18 mouse cellular contexts compared by ENCODE assay signal in the genomic region with DNA sequence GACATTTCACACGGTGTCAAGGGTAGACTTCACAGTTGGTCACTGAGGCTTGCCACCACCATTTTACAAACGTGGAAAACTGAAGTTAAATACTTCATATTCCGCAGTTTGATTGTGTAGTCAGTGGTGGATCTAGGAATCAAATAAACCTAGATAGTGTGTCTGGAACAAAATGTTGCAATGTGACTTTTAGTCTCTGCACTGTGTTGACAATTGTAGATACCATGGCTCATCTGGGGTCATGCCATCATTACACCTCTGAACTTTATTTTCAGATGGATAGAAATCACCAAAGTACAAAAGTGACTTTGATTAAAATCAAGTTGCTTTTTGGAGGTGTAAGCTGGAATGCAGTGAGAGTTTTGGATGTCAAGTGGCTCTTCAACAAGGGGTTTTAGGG.
DNase-seq lines count a peak whose midpoint lies in the region; ATAC-seq and TF ChIP-seq lines count a peak whose summit lies in the region.
"Had no signal": no experiment of that assay in that cellular context is flagged by ENCODE, and none has a peak within 500 bp of the region (broad histone marks: within the 10 kb centered on the region; RNA-seq: fewer than 3 reads in every experiment).

No protein-coding gene starts in this region.

- peaks cover 20% of the 10 kb centered on the region; the same call in 1 of the 2 replicates for H3K27me3 ChIP-seq in liver, adult 2 months (ENCODE audit: control insufficient read depth, insufficient read depth, low read length)
- H3K27me3 ChIP-seq in liver, postnatal 0 days (ENCODE audit: insufficient read depth, low read length): no peaks in the 10 kb centered on the region
- H3K27me3 ChIP-seq: CH12.LX had no signal

- H3K4me3 ChIP-seq in liver, adult 2 months (ENCODE audit: insufficient read depth, low read depth, low read length): no peak overlapping the region
- H3K4me3 ChIP-seq in liver, postnatal 0 days (ENCODE audit: low read depth, low read length): no peak overlapping the region

- H3K9ac ChIP-seq in liver, adult 2 months (ENCODE audit: low read depth, low read length): no peak overlapping the region
- no peak overlapping the region for H3K9ac ChIP-seq in liver, postnatal 0 days (replicated peaks)

- H3K36me3 ChIP-seq in liver, adult 2 months (ENCODE audit: control insufficient read depth, insufficient read depth, low read length): no peaks in the 10 kb centered on the region
- no peaks in the 10 kb centered on the region for H3K36me3 ChIP-seq in liver, postnatal 0 days (replicated peaks; ENCODE audit: insufficient read depth, low read length)
- H3K36me3 ChIP-seq: G1E had no signal

- peaks cover 2% of the 10 kb centered on the region; the same call in 1 of the 2 replicates for H3K4me1 ChIP-seq in liver, adult 2 months (ENCODE audit: control insufficient read depth, insufficient read depth, low read length)
- no peaks in the 10 kb centered on the region for H3K4me1 ChIP-seq in liver, postnatal 0 days (ENCODE audit: insufficient read depth)

- no peak for TF ChIP-seq POLR2A in liver, adult 2 months (IDR thresholded peaks at IDR 0.05; ENCODE audit: extremely low read depth, insufficient read depth, low read length)

- 45% methylated on average over 3 of the region's 3 CpGs for WGBS in liver, adult 2 months
- WGBS in liver, postnatal 0 days (ENCODE audit: insufficient replicate concordance): 69% methylated on average over 3 of the region's 3 CpGs

- no peak for TF ChIP-seq EP300 in liver, postnatal 0 days (IDR thresholded peaks at IDR 0.05; ENCODE audit: low read depth)

- H3K27ac ChIP-seq in liver, adult 2 months (replicated peaks; ENCODE audit: insufficient read depth, low read depth, low read length): no peak overlapping the region
- no peak overlapping the region for H3K27ac ChIP-seq in liver, postnatal 0 days (ENCODE audit: low read depth)

- no peak for TF ChIP-seq CTCF in liver, adult 2 months (IDR thresholded peaks at IDR 0.05; ENCODE audit: low read depth, low read length)
- no peak for TF ChIP-seq CTCF in liver, postnatal 0 days (IDR thresholded peaks at IDR 0.05; ENCODE audit: low read depth)

- no peaks in the 10 kb centered on the region for H3K9me3 ChIP-seq in liver, postnatal 0 days (ENCODE audit: low read length)

- no peak overlapping the region for H3K4me2 ChIP-seq in liver, postnatal 0 days (ENCODE audit: low read depth, low read length)

- no peak for ATAC-seq in liver, postnatal 0 days
- ATAC-seq: activated CD4-positive, CD25-positive, alpha-beta regulatory T cell, adult 4 months; CD4-positive, CD25-positive, alpha-beta regulatory T cell, adult 4 months; Patski had no signal

- peak; percentile 91 for DNase-seq in liver, adult 2 months (ENCODE audit: extremely low read depth, low read depth, low spot score)
- no peak for DNase-seq in liver, postnatal 0 days
- DNase-seq: adrenal gland, adult 2 months; adrenal gland, adult 8-10 months; adrenal gland, postnatal 10 days; adrenal gland, postnatal 14 days; adrenal gland, postnatal 25 days; adrenal gland, postnatal 36 days; B cell, adult 2 months; cerebellum, adult 11 months; cerebellum, adult 11-12 months; cerebellum, adult 18-20 months; cerebellum, adult 2 months had no signal

- H3K79me2 ChIP-seq in liver, adult 2 months (ENCODE audit: control insufficient read depth, insufficient read depth, low read length): no peaks in the 10 kb centered on the region
